Mouse (Mus musculus): ENCODE measurements around the gene Uba52. TPM values are rescaled to one million over a fixed set of nuclear protein-coding genes. Genes with fewer than 3 reads are reported as not detected.
A peak's percentile ranks its signal among the peaks of the same experiment; 100 is the strongest.

Gene Uba52
- total and polyA plus RNA-seq, 2 experiments from 2014 or later: 402 to 736 TPM

DNA sequence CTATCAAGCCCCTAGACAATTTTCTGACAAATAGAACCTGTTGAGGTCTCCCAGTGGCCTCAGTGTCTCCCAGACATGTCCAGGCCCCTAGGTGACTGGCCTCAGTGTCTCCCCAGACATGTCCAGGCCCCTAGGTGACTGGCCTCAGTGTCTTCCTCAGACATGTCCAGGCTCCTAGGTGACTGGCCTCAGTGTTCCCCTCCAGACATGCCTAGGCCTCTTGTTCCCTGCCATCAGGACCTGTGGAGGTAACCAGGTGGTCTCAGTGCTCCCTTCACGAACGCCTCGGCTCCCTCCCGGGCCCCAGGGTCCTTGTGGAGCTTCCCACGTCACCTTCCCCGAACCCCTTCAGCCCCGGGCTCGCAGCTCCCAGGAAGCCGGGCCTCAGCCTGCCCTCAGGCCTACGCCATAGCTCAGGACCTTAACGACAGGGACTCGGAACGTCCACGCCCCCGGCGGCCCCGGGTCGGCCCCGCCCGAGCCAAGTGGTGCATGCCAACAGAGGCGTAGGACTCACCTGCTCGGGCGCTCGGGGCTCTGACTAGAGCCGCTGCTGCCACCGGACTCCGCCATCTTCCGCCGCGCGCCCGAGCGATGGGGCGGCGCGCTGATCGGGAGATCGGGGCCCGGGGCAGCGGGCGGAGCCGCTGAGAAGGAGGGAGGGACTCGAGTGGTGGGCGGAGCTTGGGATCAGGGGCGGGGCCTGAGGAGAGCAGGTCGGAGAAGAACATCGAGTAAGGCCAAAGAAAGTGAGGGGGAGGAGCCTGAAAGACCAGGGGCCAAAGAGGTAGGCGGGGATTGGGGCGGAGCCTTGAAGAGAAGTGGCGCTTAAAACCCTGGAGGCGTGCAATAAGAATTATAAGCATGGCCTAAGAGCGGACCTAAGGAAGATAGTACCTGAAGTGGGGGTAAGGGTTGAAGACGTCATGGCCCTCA lies 34.0 kb downstream of the Uba52 start, which contains the start of gene Klhl26:
Gene Klhl26, minus strand, starts transcription at position 636 of the 936 bp plus-strand sequence.
- DNase-seq (ENCODE audit: low spot score): peak; percentile 92
- H3K4me3 ChIP-seq (ENCODE audit: low read depth, low read length): peak within 1 kb of the TSS; percentile 75
- ATAC-seq (ENCODE audit: low FRiP score): peak; percentile 84
- TF ChIP-seq CTCF (IDR thresholded peaks at IDR 0.05): no peak
- no peaks in the 10 kb centered on the region for H3K27me3 ChIP-seq (ENCODE audit: insufficient read depth, low read length)
- H3K9ac ChIP-seq (replicated peaks; ENCODE audit: low read length, poor library complexity, severe bottlenecking): peak within 1 kb of the TSS; percentile 81
- H3K4me2 ChIP-seq (ENCODE audit: low read depth, low read length, poor library complexity, severe bottlenecking): peak within 1 kb of the TSS; percentile 72
- no peaks in the 10 kb centered on the region for H3K36me3 ChIP-seq (ENCODE audit: insufficient read depth, low read length)
- peaks cover 14% of the 10 kb centered on the region; the same call in 1 of the 2 replicates for H3K4me1 ChIP-seq (ENCODE audit: insufficient read depth, low read length)
- peak within 1 kb of the TSS; percentile 38; the same call in 1 of the 2 replicates for H3K27ac ChIP-seq (ENCODE audit: low read depth, low read length)
- under 1% methylated on average over 53 of the region's 53 CpGs for WGBS
- H3K9me3 ChIP-seq (ENCODE audit: low read length): no peaks in the 10 kb centered on the region

DNA sequence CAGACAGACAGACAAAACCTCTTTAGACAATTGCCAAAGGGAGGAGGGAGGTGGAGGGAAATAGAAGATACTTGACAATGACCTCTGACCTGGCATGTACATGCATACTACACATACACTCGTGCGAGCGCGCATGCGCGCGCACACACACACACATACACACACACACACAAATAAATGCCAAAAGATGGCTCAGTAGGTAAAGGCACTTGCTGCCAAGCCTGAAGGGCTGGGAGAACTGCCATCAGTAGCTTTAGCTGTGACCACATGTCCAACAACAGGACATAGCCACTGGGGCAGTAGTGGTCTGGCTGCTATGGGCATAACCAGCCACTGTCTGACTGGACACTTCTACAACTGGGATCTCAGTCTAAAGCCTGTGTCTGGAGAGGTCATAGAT lies 38.7 kb downstream of the Uba52 start:
- ATAC-seq (ENCODE audit: low FRiP score): no peak
- TF ChIP-seq CTCF (IDR thresholded peaks at IDR 0.05): no peak
- Histone ChIP-seq H3K4me3 (ENCODE audit: low read depth, low read length) (no peak overlapping the region), H3K4me1 (ENCODE audit: insufficient read depth, low read length) (peaks cover 8% of the 10 kb centered on the region; the same call in 1 of the 2 replicates), H3K36me3 (ENCODE audit: insufficient read depth, low read length) (no peaks in the 10 kb centered on the region), H3K9me3 (ENCODE audit: low read length) (no peaks in the 10 kb centered on the region), H3K27me3 (ENCODE audit: insufficient read depth, low read length) (no peaks in the 10 kb centered on the region), H3K9ac (replicated peaks; ENCODE audit: low read length, poor library complexity, severe bottlenecking) (no peak overlapping the region), H3K27ac (ENCODE audit: low read depth, low read length) (no peak overlapping the region), H3K4me2 (ENCODE audit: low read depth, low read length, poor library complexity, severe bottlenecking) (no peak overlapping the region)
- 94% methylated on average over 7 of the region's 7 CpGs for WGBS
- DNase-seq (ENCODE audit: low spot score): no peak

DNA sequence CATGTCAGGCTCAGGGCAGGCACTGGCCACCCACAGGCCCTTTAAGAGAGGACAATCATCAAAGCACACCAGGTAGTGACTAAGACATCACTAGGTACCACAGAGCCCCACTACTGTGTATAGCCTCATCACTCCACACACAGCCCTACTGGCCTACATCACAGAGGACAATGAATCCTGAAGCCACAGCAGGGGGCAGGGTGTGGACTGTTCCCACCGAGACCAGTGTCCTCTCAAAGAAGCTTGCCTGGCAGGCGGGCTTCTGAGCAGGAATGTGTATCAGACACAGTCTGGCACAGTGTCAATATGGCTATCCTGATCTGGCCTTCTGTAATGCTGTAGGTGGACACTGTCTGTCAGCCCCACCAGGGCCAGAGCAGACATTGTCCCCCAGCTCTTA lies 40.7 kb downstream of the Uba52 start:
- DNase-seq (ENCODE audit: low spot score): no peak
- TF ChIP-seq CTCF (IDR thresholded peaks at IDR 0.05): no peak
- no peaks in the 10 kb centered on the region for H3K36me3 ChIP-seq (ENCODE audit: insufficient read depth, low read length)
- no peak for ATAC-seq (ENCODE audit: low FRiP score)
- no peaks in the 10 kb centered on the region for H3K27me3 ChIP-seq (ENCODE audit: insufficient read depth, low read length)
- H3K9me3 ChIP-seq (ENCODE audit: low read length): no peaks in the 10 kb centered on the region
- H3K4me1 ChIP-seq (ENCODE audit: insufficient read depth, low read length): no peaks in the 10 kb centered on the region
- H3K9ac ChIP-seq (replicated peaks; ENCODE audit: low read length, poor library complexity, severe bottlenecking): no peak overlapping the region
- peak overlapping the region; percentile 0; the same call in 1 of the 2 replicates for H3K27ac ChIP-seq (ENCODE audit: low read depth, low read length)
- no peak overlapping the region for H3K4me2 ChIP-seq (ENCODE audit: low read depth, low read length, poor library complexity, severe bottlenecking)
- 52% methylated on average over 2 of the region's 2 CpGs for WGBS
- H3K4me3 ChIP-seq (ENCODE audit: low read depth, low read length): no peak overlapping the region

DNA sequence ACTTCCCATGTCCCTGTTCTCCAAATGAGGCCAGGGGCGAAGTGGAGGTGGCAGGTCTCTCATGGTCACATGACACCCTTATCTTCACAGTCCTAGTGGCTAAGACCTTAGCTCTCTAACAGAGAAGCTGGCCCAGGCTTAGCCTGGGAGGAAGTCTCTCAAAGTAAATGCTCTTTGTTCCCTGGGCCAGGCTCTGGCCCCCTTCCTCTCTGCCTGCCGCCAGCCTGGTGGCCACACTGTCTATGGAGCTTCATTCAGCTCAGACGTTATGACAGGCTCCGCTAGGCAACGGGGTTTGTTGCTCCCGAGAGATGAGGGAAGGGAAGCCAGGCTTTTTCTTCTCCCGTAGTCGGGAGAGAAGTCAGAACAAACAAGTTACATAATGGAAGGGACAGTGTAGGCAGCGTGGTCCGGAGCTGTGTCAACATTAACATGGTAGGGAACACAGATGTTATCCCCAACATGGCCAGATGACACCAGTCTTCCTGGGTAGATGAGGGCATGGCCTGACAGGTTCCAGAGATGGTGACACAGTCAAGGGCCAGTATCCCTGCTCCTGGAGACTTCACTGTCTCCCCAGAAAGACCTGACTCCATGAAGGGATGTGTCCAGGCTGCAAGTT lies 41.2 kb downstream of the Uba52 start:
- ATAC-seq (ENCODE audit: low FRiP score) (peak; percentile 36; the same call in 1 of the 2 replicates), DNase-seq (ENCODE audit: low spot score) (peak; percentile 56)

DNA sequence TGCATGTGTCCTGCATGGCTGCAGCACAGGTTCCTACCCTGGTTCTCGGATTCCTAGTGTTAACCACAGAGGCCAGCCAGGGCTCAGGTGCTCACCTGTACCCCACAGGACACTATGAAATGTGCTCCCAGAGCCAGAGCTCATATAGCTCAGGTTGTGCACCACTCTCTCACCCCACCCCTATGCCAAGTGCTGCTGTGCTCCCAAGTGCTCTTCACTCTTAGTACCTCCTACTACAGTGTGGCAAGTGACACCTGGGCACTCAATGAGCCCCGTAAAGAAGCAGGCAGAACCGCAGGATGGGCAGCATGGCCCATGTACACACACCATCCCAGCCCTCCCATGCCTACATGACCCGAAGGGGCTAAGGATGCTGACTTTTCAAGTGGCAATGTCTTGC lies 41.9 kb downstream of the Uba52 start:
- H3K9me3 ChIP-seq (ENCODE audit: low read length): no peaks in the 10 kb centered on the region
- no peak overlapping the region for H3K9ac ChIP-seq (replicated peaks; ENCODE audit: low read length, poor library complexity, severe bottlenecking)
- WGBS: 90% methylated on average over 4 of the region's 4 CpGs
- DNase-seq (ENCODE audit: low spot score) (no peak), ATAC-seq (ENCODE audit: low FRiP score) (no peak)
- no peaks in the 10 kb centered on the region for H3K4me1 ChIP-seq (ENCODE audit: insufficient read depth, low read length)
- no peak for TF ChIP-seq CTCF (IDR thresholded peaks at IDR 0.05)
- no peak overlapping the region for H3K27ac ChIP-seq (ENCODE audit: low read depth, low read length)
- H3K4me3 ChIP-seq (ENCODE audit: low read depth, low read length): no peak overlapping the region
- no peaks in the 10 kb centered on the region for H3K27me3 ChIP-seq (ENCODE audit: insufficient read depth, low read length)
- no peaks in the 10 kb centered on the region for H3K36me3 ChIP-seq (ENCODE audit: insufficient read depth, low read length)
- H3K4me2 ChIP-seq (ENCODE audit: low read depth, low read length, poor library complexity, severe bottlenecking): no peak overlapping the region

More for the DNA sequence above, 41.2 kb downstream of the Uba52 start:
- no peaks in the 10 kb centered on the region for H3K36me3 ChIP-seq (ENCODE audit: insufficient read depth, low read length)
- no peaks in the 10 kb centered on the region for H3K9me3 ChIP-seq (ENCODE audit: low read length)
- TF ChIP-seq CTCF (IDR thresholded peaks at IDR 0.05): no peak
- 49% methylated on average over 10 of the region's 10 CpGs for WGBS
- peak overlapping the region; percentile 0; the same call in 1 of the 2 replicates for H3K27ac ChIP-seq (ENCODE audit: low read depth, low read length)
- H3K27me3 ChIP-seq (ENCODE audit: insufficient read depth, low read length): no peaks in the 10 kb centered on the region
- H3K4me2 ChIP-seq (ENCODE audit: low read depth, low read length, poor library complexity, severe bottlenecking): no peak overlapping the region
- no peak overlapping the region for H3K9ac ChIP-seq (replicated peaks; ENCODE audit: low read length, poor library complexity, severe bottlenecking)
- no peaks in the 10 kb centered on the region for H3K4me1 ChIP-seq (ENCODE audit: insufficient read depth, low read length)
- H3K4me3 ChIP-seq (ENCODE audit: low read depth, low read length): no peak overlapping the region
